Mouse (Mus musculus) megakaryocyte, adult 5-6 weeks (primary cell): ENCODE data around the gene Fam122c. TPM values are rescaled to one million over a fixed set of nuclear protein-coding genes. Genes with fewer than 3 reads are reported as not detected.

Experiments used
- ATAC-seq: 2 replicates; pipeline ENCODE4 v1.8.0; 2016; ENCODE audit warnings: mild to moderate bottlenecking, inconsistent platforms; ENCODE audit not compliant: poor library complexity, severe bottlenecking
- total RNA-seq, 2 experiments: library from RNA; stranded (forward) in 1 of 2; stranded (reverse) in 1 of 2; fragments of 153-499, 151-499 nt in 1 of 2; fragments of 221-1000, 200-1000 nt in 1 of 2; gene quantifications; 2 replicates each; pipeline versions ENCODE4 v1.2.3 to v1.2.4; 2015 to 2017

Gene Fam122c
- total RNA-seq, 2 experiments from 2014 or later = not detected

- ATAC-seq = peak; percentile 64
These were observed 96.5 kb downstream of the Fam122c start for GRCm38 (mm10) chrX:53369534-53370365.

- peak; percentile 96 for ATAC-seq
These were observed 97.1 kb downstream of the Fam122c start, which contains the start of gene Mospd1 for GRCm38 (mm10) chrX:53370366-53370740. Gene Mospd1 (minus strand): TSS chrX:53370502.

Other genes with a start within 250 kb of the Fam122c start
- not detected in 2 replicates for gene Plac1, start 33.3 kb upstream of the Fam122c start, total RNA-seq (2015)
- not detected in 2 replicates for gene Plac1, start 33.3 kb upstream of the Fam122c start, total RNA-seq (2017)
- 13.6 and 15.2 TPM in 2 replicates for gene Fam122b, start 3.6 kb upstream of the Fam122c start, total RNA-seq (2015)
- 5.6 and 5.8 TPM in 2 replicates for gene Fam122b, start 3.6 kb upstream of the Fam122c start, total RNA-seq (2017)
- 37.9 and 40.4 TPM in 2 replicates for gene Mospd1, start 97.1 kb downstream of the Fam122c start, total RNA-seq (2015)
- gene Mospd1, start 97.1 kb downstream of the Fam122c start, total RNA-seq (2017) = 27.2 and 32.6 TPM in 2 replicates
- not detected in 2 replicates for gene Etd, start 161.5 kb downstream of the Fam122c start, total RNA-seq (2015)
- not detected in 2 replicates for gene Etd, start 161.5 kb downstream of the Fam122c start, total RNA-seq (2017)